Mouse (Mus musculus) spleen, adult 12 weeks (tissue): Measurements from ENCODE around the gene Lrrc38.
A peak's percentile ranks its signal among the peaks of the same experiment; 100 is the strongest.
"Not testable (repeated sequence)": the region's sequence is repeated elsewhere in the genome, so short reads cannot be mapped to it uniquely, and the experiment has no call there.

ENCODE experiments used
- DNase-seq: peaks from one replicate; pipeline ENCODE4 v3.0.0; 2022; ENCODE audit warnings: low spot score

Gene Lrrc38

DNA sequence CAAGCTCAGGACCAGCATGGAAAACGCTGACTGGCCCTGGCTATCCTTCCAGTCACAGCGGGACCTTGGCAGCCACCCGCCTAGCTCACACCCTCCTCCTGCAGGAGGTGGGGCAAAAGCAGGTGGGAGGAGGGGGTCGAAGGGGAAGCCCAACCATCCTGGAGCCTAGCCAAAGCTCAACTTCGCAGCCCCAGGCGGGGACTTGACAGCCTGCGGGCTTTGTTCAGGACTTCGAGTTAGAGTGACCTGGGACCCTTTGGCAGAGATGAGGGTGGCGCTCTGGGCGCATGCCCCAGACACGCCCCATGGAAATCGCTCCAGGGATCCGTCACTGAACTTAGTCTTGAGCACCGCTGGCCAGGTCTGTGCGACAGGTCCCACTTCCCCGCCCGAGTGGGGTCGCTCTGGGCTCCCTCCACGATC is at the start of gene Lrrc38:
Gene Lrrc38 (plus strand): TSS at position 274 of the 423 bp plus-strand sequence.
- no peak for DNase-seq

DNA sequence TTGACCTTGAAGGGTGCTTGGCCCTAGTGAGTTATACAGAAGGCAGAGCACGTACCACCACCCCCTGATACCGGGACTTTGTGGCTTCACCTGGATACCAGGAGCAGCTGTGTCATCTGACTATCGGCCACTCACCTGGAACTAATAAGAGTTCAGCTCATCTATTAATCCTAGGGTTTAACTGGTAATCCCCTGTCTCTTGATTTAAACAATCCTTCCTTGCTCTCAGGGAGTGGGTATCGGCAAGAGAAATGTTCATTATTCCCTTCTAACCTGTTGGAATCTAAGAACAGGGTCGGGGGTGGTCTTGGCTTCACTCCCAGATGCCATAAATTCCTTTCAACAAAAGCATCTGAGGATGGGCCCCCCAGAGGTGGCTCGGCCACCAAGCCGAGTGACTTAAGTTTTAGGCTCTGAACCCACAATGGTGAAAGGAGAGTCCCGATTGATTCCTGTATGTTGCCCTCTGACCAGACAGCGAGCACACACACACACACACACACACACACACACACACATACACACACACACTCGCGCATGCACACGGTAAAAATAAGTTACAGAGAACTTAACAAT is 49.4 kb upstream of the Lrrc38 start:
- DNase-seq: no peak

- no peak for DNase-seq
Observed at GRCm38 (mm10) chr4:143301042-143301441, 48.5 kb upstream of the Lrrc38 start.

DNA sequence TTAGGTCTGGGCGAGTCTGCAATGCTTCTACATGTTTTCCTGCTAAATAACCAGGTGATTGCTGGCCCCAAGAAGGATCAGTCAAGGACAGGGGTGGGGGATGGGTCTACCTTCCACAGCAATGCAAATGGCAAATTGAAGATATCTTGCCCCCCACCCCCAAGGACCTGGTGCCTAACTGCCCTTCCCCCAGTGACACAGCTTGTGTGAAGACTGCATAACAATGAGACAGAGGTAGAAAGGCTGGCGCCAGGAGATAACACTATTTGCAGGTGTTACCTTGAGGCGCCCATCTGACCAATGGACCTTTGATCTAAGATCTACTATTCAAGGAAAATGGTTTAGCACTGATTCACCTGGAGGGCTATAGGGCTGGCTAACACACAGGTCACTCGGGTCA is 47.7 kb upstream of the Lrrc38 start:
- DNase-seq: no peak

- no peak for DNase-seq
Observed at GRCm38 (mm10) chr4:143302279-143302890, 47.2 kb upstream of the Lrrc38 start.

DNA sequence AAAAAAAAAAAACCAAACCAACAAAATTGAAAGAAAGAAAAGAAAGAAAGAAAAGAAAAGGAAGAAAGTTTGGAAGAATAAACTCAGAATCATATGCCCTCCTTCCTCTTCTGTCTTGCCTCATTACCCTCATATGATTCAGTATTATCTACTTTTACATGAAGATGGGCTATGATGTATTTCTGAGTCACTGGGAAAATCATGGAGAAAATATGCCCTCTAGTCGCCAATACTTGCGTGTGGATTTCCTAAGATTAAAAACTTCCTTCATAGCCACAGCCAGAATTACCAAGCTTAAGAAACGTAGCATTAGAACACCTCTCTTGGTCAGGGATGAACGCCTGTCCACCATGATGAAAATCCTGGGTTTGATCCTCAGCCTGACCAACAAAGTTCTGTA is 44.5 kb upstream of the Lrrc38 start:
- DNase-seq: no peak

- DNase-seq: no peak
Observed at GRCm38 (mm10) chr4:143305987-143306772, 43.4 kb upstream of the Lrrc38 start.

- DNase-seq: no peak
Observed at GRCm38 (mm10) chr4:143311341-143311740, 38.2 kb upstream of the Lrrc38 start.

- no peak for DNase-seq
Observed at GRCm38 (mm10) chr4:143313299-143313698, 36.3 kb upstream of the Lrrc38 start.

DNA sequence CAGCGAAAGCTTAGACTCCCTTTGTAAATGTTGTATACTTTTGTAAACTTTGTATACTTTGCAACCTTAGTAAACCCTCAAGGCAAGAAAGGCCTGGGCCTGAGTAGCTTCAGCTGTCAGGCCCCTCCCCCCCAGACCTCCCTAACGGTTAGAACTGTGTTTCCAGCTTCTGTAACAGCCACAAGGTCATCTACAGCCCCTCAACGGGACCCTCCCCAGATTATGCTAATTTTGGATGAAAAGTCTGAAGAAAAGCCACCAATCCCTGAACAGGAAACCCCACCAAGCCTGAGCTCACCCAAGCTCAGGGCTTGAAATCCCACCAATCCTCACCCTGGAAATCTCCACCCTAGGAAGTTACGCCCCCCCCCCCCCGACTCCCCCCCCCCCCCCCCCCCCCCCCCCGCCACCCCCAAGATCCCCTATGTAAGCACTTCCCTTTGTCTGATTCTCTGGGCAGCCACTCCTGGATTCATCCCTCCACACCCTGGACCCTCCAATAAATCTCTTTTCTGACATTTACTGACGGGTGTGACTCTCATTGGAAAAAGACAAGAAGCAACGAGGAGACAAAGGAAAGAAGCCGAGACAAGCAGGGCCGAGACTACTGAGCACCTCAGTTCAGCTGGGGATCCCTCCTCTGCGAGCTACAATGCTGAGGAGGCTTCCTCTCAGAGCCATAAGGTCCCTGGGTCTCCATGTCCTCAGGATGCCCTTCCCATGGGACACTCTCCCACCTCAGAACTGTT is 25.2 kb upstream of the Lrrc38 start:
- DNase-seq: no peak

DNA sequence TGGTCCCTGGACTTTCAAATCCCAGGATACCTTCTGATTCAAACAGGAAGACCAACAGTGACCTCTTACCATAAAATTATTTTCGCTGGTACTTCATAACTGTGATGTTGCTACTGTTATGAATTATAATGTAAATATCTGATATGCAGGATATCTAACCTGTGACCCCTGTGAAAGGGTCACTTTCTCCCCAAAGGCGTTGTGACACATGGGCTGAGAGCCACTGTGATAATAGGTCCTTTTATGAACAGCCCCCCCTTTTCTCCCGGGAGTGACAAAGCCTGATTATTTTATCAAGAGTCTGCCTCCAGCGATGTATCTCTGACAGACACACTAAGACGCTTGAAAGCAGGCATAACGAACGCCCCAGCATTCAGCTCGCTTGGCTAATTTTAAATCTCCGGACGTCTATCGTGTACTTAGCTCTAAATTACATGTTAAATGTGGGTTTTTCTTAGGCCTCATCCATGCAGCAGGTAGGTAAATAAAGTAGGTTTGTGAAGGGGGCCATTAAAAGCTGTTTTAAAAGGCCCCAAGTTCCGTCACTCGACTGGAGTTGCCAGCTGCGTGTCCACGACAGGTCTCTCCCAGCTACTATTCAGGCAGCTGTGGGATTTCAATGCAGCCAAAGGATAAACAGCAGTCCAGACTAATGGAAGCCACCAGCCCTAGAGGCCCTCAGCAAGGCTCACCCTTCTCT is 24.5 kb upstream of the Lrrc38 start:
- DNase-seq: no peak

GRCm38 (mm10) chr4:143325625-143325941 is 24.0 kb upstream of the Lrrc38 start:
- DNase-seq: peak; percentile 8

- no peak for DNase-seq
Observed at GRCm38 (mm10) chr4:143330566-143330965, 19.0 kb upstream of the Lrrc38 start.

DNA sequence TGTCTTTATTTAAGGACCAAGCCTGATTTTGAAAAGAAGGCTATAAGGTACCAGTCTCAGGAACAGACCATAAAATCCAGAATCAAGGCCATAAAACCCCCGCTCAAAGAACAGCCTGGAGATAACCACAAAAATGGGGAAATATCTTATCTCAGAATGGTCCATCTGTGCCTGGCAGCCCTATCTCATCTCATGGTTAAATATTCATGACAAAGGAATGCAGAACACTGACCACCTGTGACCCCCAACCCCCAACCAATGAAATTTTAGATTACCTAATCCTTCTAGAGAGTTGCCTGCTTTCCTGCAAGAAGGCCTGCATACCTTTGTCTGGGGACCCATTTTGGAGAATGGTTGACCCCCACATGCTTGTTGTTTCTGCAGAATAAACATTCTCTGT is 17.8 kb upstream of the Lrrc38 start:
- DNase-seq: no peak

DNA sequence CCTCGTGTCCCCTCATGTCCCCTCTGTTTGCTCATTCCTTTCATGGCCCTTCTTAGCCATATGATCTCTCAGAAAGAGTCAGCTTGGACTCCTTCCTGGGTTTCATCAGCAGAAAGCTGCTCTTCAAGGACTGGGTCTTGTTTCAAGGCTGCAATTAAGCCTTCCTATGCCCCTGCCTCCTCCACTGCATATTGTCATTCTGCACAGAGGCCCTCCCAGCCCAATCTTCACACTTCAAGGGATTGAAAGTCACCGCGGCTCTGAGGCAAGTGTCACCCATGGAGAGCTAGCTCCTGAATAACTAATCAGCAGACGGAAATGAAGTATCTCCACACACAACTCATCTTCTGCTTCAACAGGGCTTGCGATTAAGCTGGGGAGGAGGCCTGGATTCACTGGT is 15.4 kb upstream of the Lrrc38 start:
- no peak for DNase-seq

DNA sequence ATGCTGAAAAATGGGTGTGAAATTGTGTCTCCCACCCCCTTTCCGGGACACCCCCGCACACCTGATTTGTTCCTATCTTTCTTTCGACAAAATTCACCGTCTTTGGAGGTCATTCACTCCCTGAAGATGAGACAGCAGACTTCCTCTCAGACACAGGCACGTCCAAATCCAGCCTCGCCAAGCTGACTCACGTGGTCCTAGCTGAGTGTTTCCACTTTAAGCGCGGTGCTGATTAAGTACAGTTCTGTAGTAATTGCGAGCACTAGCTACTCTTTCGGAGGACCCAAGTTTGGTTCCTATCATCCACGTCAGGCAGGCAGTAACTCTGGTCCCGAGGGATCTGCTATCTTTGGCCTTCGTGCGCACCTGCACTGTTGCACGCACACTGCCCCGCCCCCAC is 14.6 kb upstream of the Lrrc38 start:
- DNase-seq: no peak

DNA sequence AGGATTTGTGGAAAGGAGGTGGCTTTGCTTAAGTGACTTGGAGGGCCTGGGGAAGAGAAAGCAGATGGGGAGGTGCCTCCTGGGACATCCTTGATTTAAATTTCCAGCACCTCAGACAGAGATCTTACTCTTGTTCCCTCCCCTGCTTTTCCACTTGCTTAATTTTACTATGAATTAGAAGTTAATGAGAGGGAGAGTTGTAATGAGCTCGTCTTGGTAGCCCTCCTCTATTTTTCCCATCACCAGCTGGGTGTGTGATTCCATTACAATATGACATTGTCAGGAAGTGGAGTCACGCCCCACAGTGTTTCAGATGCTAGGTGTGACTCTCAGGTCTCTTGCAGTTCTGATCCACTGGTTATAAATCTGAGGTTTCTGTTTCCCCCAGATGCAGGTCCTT is 13.5 kb upstream of the Lrrc38 start:
- DNase-seq: no peak

- DNase-seq: no peak
Observed at GRCm38 (mm10) chr4:143339808-143340207, 9.7 kb upstream of the Lrrc38 start.

DNA sequence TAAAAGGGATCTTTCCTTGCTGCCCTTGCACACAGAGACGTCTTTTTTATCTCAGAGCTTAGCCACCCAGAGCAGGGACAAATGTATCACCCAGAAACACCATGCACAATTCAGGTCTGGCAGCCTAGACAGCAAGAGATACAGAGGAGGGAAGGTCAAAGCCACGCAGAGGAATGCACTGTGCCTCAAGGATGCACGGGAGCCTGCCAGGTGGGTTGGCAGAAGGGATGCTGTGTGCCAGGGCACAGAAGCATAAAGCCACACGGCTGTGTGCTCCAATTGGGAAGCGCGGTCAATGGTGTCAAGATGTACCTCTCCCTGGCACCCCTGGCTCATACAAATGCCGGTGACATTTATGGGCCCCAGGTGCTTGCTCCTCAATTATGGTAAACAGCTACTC is 8.1 kb upstream of the Lrrc38 start:
- no peak for DNase-seq

DNA sequence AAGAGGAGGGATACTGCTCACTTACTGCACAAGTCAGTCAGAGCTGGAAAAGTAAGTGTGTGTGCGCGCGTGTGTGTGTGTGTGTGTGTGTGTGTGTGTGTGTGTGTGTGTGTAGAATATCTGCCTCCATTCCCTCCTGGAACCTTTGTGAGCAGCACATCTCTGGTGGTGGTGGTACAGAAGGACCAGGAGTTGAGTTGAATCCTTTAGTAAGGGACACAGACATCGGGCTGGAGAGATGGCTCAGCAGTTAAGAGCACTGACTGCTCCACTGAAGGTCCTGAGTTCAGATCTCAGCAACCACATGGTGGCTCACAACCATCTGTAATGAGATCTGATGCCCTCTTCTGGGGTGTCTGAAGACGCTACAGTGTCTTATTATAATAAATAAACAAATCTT is 4.1 kb upstream of the Lrrc38 start:
- DNase-seq: not testable (repeated sequence)

GRCm38 (mm10) chr4:143348678-143349077 is 879 bp upstream of the Lrrc38 start:
- no peak for DNase-seq
